In the genomic region with DNA sequence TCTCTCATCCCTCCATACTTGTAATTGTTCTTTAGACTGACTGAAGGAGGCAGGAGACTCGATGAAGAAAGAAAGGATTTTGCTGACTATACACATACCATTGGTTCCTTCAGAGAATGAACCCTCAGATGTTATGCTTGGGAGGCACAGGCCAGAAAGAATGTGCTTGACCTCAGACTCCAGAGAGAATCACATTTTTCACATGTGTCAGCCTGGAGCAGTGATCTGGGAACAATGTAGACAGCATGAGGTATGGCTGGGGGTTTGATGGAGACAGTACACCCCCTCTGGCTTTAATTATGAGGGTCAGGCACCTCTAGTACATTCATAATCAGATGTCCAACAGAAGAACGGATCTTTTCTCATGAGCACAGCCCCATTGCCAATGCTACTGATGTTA, we compare ENCODE assay signal across 20 mouse cellular contexts.
DNase-seq lines count a peak whose midpoint lies in the region; ATAC-seq lines count a peak whose summit lies in the region.
"Had no signal": no experiment of that assay in that cellular context is flagged by ENCODE, and none has a peak within 500 bp of the region (broad histone marks: within the 10 kb centered on the region; RNA-seq: fewer than 3 reads in every experiment).

No protein-coding gene starts in this region.

- no peak overlapping the region for H3K27ac ChIP-seq in kidney, embryonic 14.5 days (ENCODE audit: low read depth, low read length)
- H3K27ac ChIP-seq in kidney, embryonic 15.5 days = no peak overlapping the region
- H3K27ac ChIP-seq: embryonic facial prominence, embryonic 12.5 days; heart, embryonic 10.5 days; hindbrain, embryonic 13.5 days; intestine, embryonic 15.5 days; liver, embryonic 15.5 days; macrophage; neural tube, embryonic 12.5 days had no signal

- no peaks in the 10 kb centered on the region for H3K9me3 ChIP-seq in kidney, embryonic 14.5 days (ENCODE audit: control insufficient read depth, low read length)
- no peaks in the 10 kb centered on the region for H3K9me3 ChIP-seq in kidney, embryonic 15.5 days (replicated peaks)
- H3K9me3 ChIP-seq: embryonic facial prominence, embryonic 12.5 days; heart, embryonic 10.5 days; hindbrain, embryonic 13.5 days; intestine, embryonic 15.5 days; liver, embryonic 15.5 days; neural tube, embryonic 12.5 days had no signal

- no peaks in the 10 kb centered on the region for H3K36me3 ChIP-seq in kidney, embryonic 14.5 days (ENCODE audit: control insufficient read depth, insufficient read depth, low read length)
- no peaks in the 10 kb centered on the region for H3K36me3 ChIP-seq in kidney, embryonic 15.5 days
- H3K36me3 ChIP-seq: embryonic facial prominence, embryonic 12.5 days; heart, embryonic 10.5 days; hindbrain, embryonic 13.5 days; intestine, embryonic 15.5 days; liver, embryonic 15.5 days; neural tube, embryonic 12.5 days had no signal

- ATAC-seq in kidney, embryonic 14.5 days (ENCODE audit: low FRiP score, low TSS enrichment) = peak; percentile 36; the same call in 1 of the 2 replicates
- ATAC-seq in kidney, embryonic 15.5 days (replicated peaks; ENCODE audit: low FRiP score) = peak; percentile 45
- ATAC-seq in inflammation-experienced regulatory T-cells, adult 6 months = no peak
- no peak for ATAC-seq in erythroid progenitor cell, adult 5-6 weeks (replicated peaks; ENCODE audit: low FRiP score, poor library complexity, severe bottlenecking)
- ATAC-seq: forebrain, postnatal 0 days; intestine, embryonic 15.5 days had no signal

- no peak for DNase-seq in kidney, adult 18-20 months
- DNase-seq in embryo, embryonic 10.5 days (ENCODE audit: low spot score) = peak; percentile 76
- DNase-seq in left cerebral cortex, adult 9 months (ENCODE audit: low spot score in 2 of 2) = no peak
- DNase-seq: adrenal gland, postnatal 14 days; cerebellum, adult 9-11 months; forebrain, postnatal 0 days; right cerebral cortex, postnatal 14 days; spleen, adult 18-20 months had no signal

- 18% methylated on average over 2 of the region's 2 CpGs for WGBS in kidney, embryonic 14.5 days
- WGBS in kidney, embryonic 15.5 days = 14% methylated on average over 2 of the region's 2 CpGs

- H3K9ac ChIP-seq in kidney, embryonic 14.5 days (ENCODE audit: low read depth, low read length) = no peak overlapping the region
- H3K9ac ChIP-seq in kidney, embryonic 15.5 days = no peak overlapping the region
- H3K9ac ChIP-seq: embryonic facial prominence, embryonic 12.5 days; forebrain, postnatal 0 days; hindbrain, embryonic 13.5 days; intestine, embryonic 15.5 days; liver, embryonic 15.5 days; neural tube, embryonic 12.5 days had no signal

- 0 out of 2 replicates have a peak, but pooled peaks cover 5% of the 10 kb centered on the region for H3K4me1 ChIP-seq in kidney, embryonic 14.5 days (ENCODE audit: control insufficient read depth, insufficient read depth, low read length)
- peaks cover 2% of the 10 kb centered on the region; the same call in 1 of the 2 replicates for H3K4me1 ChIP-seq in kidney, embryonic 15.5 days
- H3K4me1 ChIP-seq: liver, embryonic 15.5 days had no signal

- H3K27me3 ChIP-seq in kidney, embryonic 14.5 days (ENCODE audit: control insufficient read depth, insufficient read depth, low read length) = no peaks in the 10 kb centered on the region
- no peaks in the 10 kb centered on the region for H3K27me3 ChIP-seq in kidney, embryonic 15.5 days
- H3K27me3 ChIP-seq: embryonic facial prominence, embryonic 12.5 days; hindbrain, embryonic 13.5 days; intestine, embryonic 15.5 days; liver, embryonic 15.5 days; neural tube, embryonic 12.5 days had no signal

- no peak overlapping the region for H3K4me3 ChIP-seq in kidney, embryonic 14.5 days (ENCODE audit: low read length)
- no peak overlapping the region for H3K4me3 ChIP-seq in kidney, embryonic 15.5 days (replicated peaks)
- H3K4me3 ChIP-seq: embryonic facial prominence, embryonic 12.5 days; heart, embryonic 10.5 days; hindbrain, embryonic 13.5 days; intestine, embryonic 15.5 days; liver, embryonic 15.5 days; neural tube, embryonic 12.5 days had no signal

- no peak overlapping the region for H3K4me2 ChIP-seq in kidney, embryonic 14.5 days (replicated peaks; ENCODE audit: low read depth, low read length)
- H3K4me2 ChIP-seq in kidney, embryonic 15.5 days = no peak overlapping the region
- H3K4me2 ChIP-seq: embryonic facial prominence, embryonic 12.5 days; hindbrain, embryonic 13.5 days; intestine, embryonic 15.5 days; liver, embryonic 15.5 days; midbrain, embryonic 11.5 days; neural tube, embryonic 12.5 days had no signal

Comparison
In these comparisons a context has a peak if more than half of its experiments do, and no peak if none do; other contexts are left out.
1. ATAC-seq: peak in kidney, embryonic 14.5 days (single experiment) and kidney, embryonic 15.5 days (single experiment); none in inflammation-experienced regulatory T-cells, adult 6 months (single experiment) and erythroid progenitor cell, adult 5-6 weeks (single experiment).